Mouse (Mus musculus): Measurements from ENCODE around the gene Nup210. TPM values are rescaled to one million over a fixed set of nuclear protein-coding genes. Genes with fewer than 3 reads are reported as not detected.

The Nup210 gene
- polyA plus RNA-seq, 1 experiment from 2014 or later: 19.8 TPM

GRCm38 (mm10) chr6:91156062-91156461 is 39.4 kb upstream of the Nup210 start:
- Histone ChIP-seq H3K4me3 (peak overlapping the region; percentile 65), H3K27ac (peak overlapping the region; percentile 66), H3K36me3 (no peaks in the 10 kb centered on the region), H3K27me3 (no peaks in the 10 kb centered on the region), H3K9ac (no peak overlapping the region), H3K9me3 (replicated peaks) (no peaks in the 10 kb centered on the region), H3K4me2 (replicated peaks) (peak overlapping the region; percentile 85), H3K4me1 (peaks cover 71% of the 10 kb centered on the region)
- no peak for ATAC-seq (ENCODE audit: low FRiP score)
- 8% methylated on average over 4 of the region's 4 CpGs for WGBS

DNA sequence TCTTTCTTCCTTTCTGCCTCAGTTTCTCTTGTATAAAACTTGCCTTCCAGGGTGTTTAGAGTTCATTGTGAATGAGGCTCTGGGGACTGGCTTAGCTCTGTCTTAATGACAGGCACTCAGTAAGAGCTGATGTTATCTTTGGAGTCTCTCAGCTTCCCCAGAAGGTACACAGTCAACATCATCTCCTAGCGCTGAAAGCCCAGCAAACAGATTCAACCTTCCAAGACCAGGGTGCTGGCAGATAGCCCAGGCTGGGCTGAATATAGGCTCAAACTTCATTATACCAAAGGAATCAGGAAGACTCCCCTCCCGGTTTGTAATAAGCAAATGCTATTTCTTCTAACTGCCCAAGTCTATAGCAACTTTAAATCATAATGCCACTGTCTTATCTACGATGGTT is 38.7 kb upstream of the Nup210 start:
- WGBS: 84% methylated on average over 3 of the region's 3 CpGs
- Histone ChIP-seq H3K4me1 (peaks cover 63% of the 10 kb centered on the region), H3K9ac (no peak overlapping the region), H3K9me3 (replicated peaks) (no peaks in the 10 kb centered on the region), H3K27ac (no peak overlapping the region), H3K4me3 (no peak overlapping the region), H3K36me3 (no peaks in the 10 kb centered on the region), H3K4me2 (replicated peaks) (no peak overlapping the region), H3K27me3 (no peaks in the 10 kb centered on the region)
- ATAC-seq (ENCODE audit: low FRiP score): no peak

- H3K27me3 ChIP-seq: no peaks in the 10 kb centered on the region
- no peak overlapping the region for H3K4me2 ChIP-seq (replicated peaks)
- peaks cover 58% of the 10 kb centered on the region for H3K4me1 ChIP-seq
- H3K9ac ChIP-seq: no peak overlapping the region
- H3K36me3 ChIP-seq: no peaks in the 10 kb centered on the region
- 60% methylated on average over 4 of the region's 4 CpGs for WGBS
- H3K9me3 ChIP-seq (replicated peaks): no peaks in the 10 kb centered on the region
- H3K4me3 ChIP-seq: no peak overlapping the region
- ATAC-seq (ENCODE audit: low FRiP score): no peak
- no peak overlapping the region for H3K27ac ChIP-seq
These were observed 38.1 kb upstream of the Nup210 start for GRCm38 (mm10) chr6:91154685-91155084.

DNA sequence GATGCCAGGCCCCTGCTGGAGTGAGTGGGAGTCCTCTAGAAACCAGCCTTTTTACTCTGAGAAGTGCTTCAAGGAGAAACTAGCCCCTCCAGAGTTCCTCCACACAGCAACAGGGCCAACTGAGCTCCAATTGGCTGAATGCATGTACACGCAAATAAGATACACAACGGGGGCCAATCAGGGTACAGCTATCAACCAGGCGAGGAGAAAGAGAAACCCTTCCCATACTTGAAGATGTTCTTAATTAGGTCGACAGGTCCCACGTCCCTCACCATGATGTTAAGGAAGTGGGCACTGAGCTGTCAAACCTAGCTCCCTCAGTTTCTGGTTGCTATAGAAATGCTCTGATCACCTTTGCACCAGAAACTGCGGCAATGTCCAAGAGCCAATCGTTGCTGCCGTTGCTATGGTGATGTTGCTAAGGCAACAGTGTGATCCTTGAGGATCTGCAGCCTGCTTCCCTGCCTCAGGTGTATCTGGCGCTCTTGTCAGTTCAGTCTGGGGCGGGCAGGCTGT is 37.0 kb upstream of the Nup210 start:
- Histone ChIP-seq H3K36me3 (no peaks in the 10 kb centered on the region), H3K27ac (peak overlapping the region; percentile 72), H3K27me3 (no peaks in the 10 kb centered on the region), H3K9ac (no peak overlapping the region), H3K4me3 (peak overlapping the region; percentile 25; the same call in 1 of the 2 replicates), H3K4me2 (replicated peaks) (peak overlapping the region; percentile 49), H3K9me3 (replicated peaks) (no peaks in the 10 kb centered on the region), H3K4me1 (peaks cover 48% of the 10 kb centered on the region)
- 2% methylated on average over 10 of the region's 10 CpGs for WGBS
- ATAC-seq (ENCODE audit: low FRiP score): peak; percentile 58

- no peaks in the 10 kb centered on the region for H3K36me3 ChIP-seq
- no peaks in the 10 kb centered on the region for H3K27me3 ChIP-seq
- ATAC-seq (ENCODE audit: low FRiP score): no peak
- no peaks in the 10 kb centered on the region for H3K9me3 ChIP-seq (replicated peaks)
- peak overlapping the region; percentile 72 for H3K27ac ChIP-seq
- H3K9ac ChIP-seq: no peak overlapping the region
- H3K4me1 ChIP-seq: peaks cover 43% of the 10 kb centered on the region
- 42% methylated on average over 7 of the region's 7 CpGs for WGBS
- no peak overlapping the region for H3K4me3 ChIP-seq
- peak overlapping the region; percentile 49 for H3K4me2 ChIP-seq (replicated peaks)
These were observed 36.4 kb upstream of the Nup210 start for GRCm38 (mm10) chr6:91152892-91153548.

DNA sequence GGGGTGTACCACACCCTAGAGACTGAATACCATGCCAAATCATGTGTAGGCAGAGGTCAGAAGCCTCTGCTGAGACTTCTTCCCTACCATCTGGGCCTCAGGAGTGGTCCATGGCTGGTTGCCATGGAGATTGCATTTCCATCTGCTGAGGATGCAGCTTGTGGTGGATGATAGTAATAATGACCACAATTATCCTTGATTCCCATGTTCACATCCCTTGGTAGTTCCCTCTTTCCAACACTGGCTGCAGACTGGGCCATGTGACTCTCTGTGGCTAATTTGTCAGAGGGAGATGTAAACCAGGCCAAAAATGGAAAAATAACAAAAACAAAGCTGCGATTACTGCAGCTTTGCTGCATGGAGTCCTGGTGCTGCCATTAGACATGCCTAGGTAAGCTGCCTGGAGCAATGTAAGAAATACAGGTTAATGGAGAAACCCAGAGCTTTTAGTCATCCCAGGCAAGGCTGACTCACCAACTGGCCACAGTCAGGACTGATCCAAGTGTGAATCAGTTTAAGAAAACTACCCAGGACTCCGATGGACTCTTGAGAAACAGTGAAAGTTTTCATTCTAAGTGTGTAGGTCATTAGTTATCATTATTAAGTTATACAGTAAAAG is 30.6 kb upstream of the Nup210 start:
- Histone ChIP-seq H3K4me1 (peaks cover 22% of the 10 kb centered on the region), H3K36me3 (no peaks in the 10 kb centered on the region), H3K9me3 (replicated peaks) (no peaks in the 10 kb centered on the region), H3K27ac (peak overlapping the region; percentile 88), H3K4me2 (replicated peaks) (0 out of 2 replicates have a peak overlapping the region, but pooled peaks have one; percentile 6), H3K27me3 (no peaks in the 10 kb centered on the region), H3K9ac (no peak overlapping the region), H3K4me3 (no peak overlapping the region)
- 80% methylated on average over 2 of the region's 2 CpGs for WGBS
- ATAC-seq (ENCODE audit: low FRiP score): peak; percentile 93

- H3K9ac ChIP-seq: peak overlapping the region; percentile 10; the same call in 1 of the 2 replicates
- H3K4me1 ChIP-seq: peaks cover 22% of the 10 kb centered on the region
- no peaks in the 10 kb centered on the region for H3K27me3 ChIP-seq
- H3K4me2 ChIP-seq (replicated peaks): 0 out of 2 replicates have a peak overlapping the region, but pooled peaks have one; percentile 6
- ATAC-seq (ENCODE audit: low FRiP score): peak; percentile 91
- H3K27ac ChIP-seq: peak overlapping the region; percentile 88
- no peaks in the 10 kb centered on the region for H3K36me3 ChIP-seq
- no peaks in the 10 kb centered on the region for H3K9me3 ChIP-seq (replicated peaks)
- H3K4me3 ChIP-seq: no peak overlapping the region
- WGBS: 30% methylated on average over 5 of the region's 5 CpGs
These were observed 30.0 kb upstream of the Nup210 start for GRCm38 (mm10) chr6:91146443-91147151.

- H3K27me3 ChIP-seq: no peaks in the 10 kb centered on the region
- WGBS: 82% methylated on average over 5 of the region's 5 CpGs
- no peak overlapping the region for H3K9ac ChIP-seq
- no peak overlapping the region for H3K4me3 ChIP-seq
- ATAC-seq (ENCODE audit: low FRiP score): no peak
- peak overlapping the region; percentile 88; the same call in 1 of the 2 replicates for H3K27ac ChIP-seq
- no peaks in the 10 kb centered on the region for H3K36me3 ChIP-seq
- no peaks in the 10 kb centered on the region for H3K9me3 ChIP-seq (replicated peaks)
- no peak overlapping the region for H3K4me2 ChIP-seq (replicated peaks)
- peaks cover 22% of the 10 kb centered on the region for H3K4me1 ChIP-seq
These were observed 28.9 kb upstream of the Nup210 start for GRCm38 (mm10) chr6:91145572-91145971.

DNA sequence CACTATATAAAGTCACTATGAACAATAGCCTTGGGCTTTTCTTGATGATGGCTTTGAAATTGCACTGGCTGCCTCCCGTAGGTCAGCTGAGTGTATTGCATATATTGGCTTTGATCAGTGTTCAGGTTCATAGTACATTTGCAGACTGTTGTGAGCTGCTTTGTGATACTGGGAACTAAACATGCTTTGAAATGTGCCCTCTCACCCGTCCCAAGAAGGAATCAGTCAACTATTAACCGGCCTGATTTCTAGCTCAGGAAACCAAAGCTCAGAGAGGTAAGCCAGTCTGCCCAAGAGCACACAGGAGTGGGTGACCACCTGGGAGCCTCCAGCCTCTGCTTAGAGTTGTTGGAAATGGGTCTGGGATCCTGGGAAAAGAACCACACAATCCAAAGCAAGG is 28.4 kb upstream of the Nup210 start:
- no peak for ATAC-seq (ENCODE audit: low FRiP score)
- Histone ChIP-seq H3K4me3 (no peak overlapping the region), H3K9me3 (replicated peaks) (no peaks in the 10 kb centered on the region), H3K4me2 (replicated peaks) (no peak overlapping the region), H3K4me1 (peaks cover 22% of the 10 kb centered on the region), H3K27me3 (no peaks in the 10 kb centered on the region), H3K36me3 (no peaks in the 10 kb centered on the region), H3K27ac (peak overlapping the region; percentile 88; the same call in 1 of the 2 replicates), H3K9ac (no peak overlapping the region)
- WGBS: 65% methylated on average over 3 of the region's 3 CpGs

- Histone ChIP-seq H3K4me2 (replicated peaks) (no peak overlapping the region), H3K27me3 (no peaks in the 10 kb centered on the region), H3K9me3 (replicated peaks) (no peaks in the 10 kb centered on the region), H3K4me1 (peaks cover 5% of the 10 kb centered on the region; the same call in 1 of the 2 replicates), H3K27ac (no peak overlapping the region), H3K9ac (no peak overlapping the region), H3K36me3 (no peaks in the 10 kb centered on the region), H3K4me3 (no peak overlapping the region)
- no peak; the same call in 1 of the 2 replicates for ATAC-seq (ENCODE audit: low FRiP score)
- 24% methylated on average over 4 of the region's 4 CpGs for whole genome bisulfite sequencing
These were observed 23.2 kb upstream of the Nup210 start for GRCm38 (mm10) chr6:91139846-91140245.

DNA sequence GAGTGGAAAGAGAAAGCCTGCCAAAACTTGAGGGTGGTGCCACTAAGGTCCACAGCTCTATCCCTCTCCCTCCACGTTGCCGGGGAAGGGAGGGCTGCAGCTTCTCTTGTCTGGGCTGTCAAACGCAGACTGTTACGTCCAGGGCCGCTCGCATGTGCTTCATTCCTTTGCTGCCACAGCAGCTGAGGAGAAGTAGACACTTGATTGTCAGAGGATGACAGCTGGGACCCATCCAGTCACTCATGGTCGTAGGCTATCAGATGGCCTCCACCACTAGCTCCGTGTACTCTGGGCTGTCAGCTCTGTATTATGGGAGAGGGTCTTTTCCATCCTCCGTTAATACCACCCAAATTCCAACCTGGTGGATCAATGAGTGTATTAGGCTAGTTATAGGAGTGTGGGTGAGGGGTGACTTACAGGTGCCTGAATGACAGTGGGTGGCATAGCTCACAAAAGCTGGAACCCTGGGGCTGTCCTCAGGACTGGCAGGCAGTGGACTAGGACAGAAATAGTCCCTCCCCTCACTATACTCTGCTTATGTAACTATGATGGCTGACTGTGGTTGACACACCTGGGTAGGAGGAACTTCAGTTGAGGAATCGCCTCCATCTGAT is 20.8 kb upstream of the Nup210 start:
- no peak overlapping the region for H3K9ac ChIP-seq

GRCm38 (mm10) chr6:91130856-91131255 is 14.2 kb upstream of the Nup210 start:
- no peak overlapping the region for H3K4me2 ChIP-seq (replicated peaks)
- no peaks in the 10 kb centered on the region for H3K36me3 ChIP-seq
- no peak for ATAC-seq (ENCODE audit: low FRiP score)
- peaks cover 3% of the 10 kb centered on the region; the same call in 1 of the 2 replicates for H3K27me3 ChIP-seq
- H3K9ac ChIP-seq: no peak overlapping the region
- 71% methylated on average over 1 of the region's 1 CpGs for WGBS
- H3K4me3 ChIP-seq: no peak overlapping the region
- H3K9me3 ChIP-seq (replicated peaks): no peaks in the 10 kb centered on the region
- no peak overlapping the region for H3K27ac ChIP-seq
- H3K4me1 ChIP-seq: no peaks in the 10 kb centered on the region

More for the DNA sequence above, 20.8 kb upstream of the Nup210 start:
- H3K4me1 ChIP-seq: peaks cover 5% of the 10 kb centered on the region; the same call in 1 of the 2 replicates
- no peak overlapping the region for H3K27ac ChIP-seq
- H3K36me3 ChIP-seq: no peaks in the 10 kb centered on the region
- H3K4me2 ChIP-seq (replicated peaks): no peak overlapping the region
- H3K27me3 ChIP-seq: no peaks in the 10 kb centered on the region
- H3K4me3 ChIP-seq: no peak overlapping the region
- H3K9me3 ChIP-seq (replicated peaks): no peaks in the 10 kb centered on the region
- no peak for ATAC-seq (ENCODE audit: low FRiP score)
- WGBS: 71% methylated on average over 10 of the region's 10 CpGs
